Mouse (Mus musculus): ENCODE data around the gene Lzts2. TPM values are rescaled to one million over a fixed set of nuclear protein-coding genes. Genes with fewer than 3 reads are reported as not detected.

Lzts2 gene
- polyA plus RNA-seq (2015; fragmentation: Nextera tagmentation; extraction: Ambion mirVana) = 24.5 and 24.7 TPM in 2 replicates

DNA sequence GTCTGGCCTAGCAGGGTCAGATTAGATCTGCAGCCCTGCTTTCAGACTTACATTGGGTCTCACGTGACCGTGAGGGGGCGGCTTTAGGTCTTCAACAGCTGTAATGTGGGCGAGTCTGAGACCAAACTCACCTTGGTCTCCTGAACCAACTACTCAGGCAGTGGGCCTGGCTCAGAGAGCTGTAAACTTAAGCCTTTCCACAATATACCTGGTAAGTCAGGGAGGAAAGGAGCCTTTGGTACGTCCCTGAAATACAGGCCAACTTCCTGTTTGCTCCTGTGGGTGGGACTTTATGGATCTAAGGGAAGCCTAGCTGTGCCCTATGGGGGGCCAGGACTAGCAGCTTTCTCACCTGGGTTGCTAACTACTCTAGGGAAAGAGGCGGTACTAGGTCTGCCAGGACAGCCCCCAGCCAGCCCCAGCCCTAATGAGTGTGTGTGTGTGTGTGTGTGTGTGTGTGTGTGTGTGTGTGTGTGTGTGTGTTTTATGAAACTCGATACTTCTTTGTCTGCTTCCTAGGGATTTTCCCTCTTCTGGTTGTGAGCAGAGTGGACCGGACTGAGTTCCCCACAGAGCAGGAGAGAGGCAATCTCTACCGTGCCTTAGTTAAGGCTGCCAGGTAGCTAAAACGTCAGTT is at the start of gene Lzts2:
TSS of gene Lzts2 (plus strand) at position 80 of the 637 bp plus-strand sequence.
- 10% methylated on average over 10 of the region's 10 CpGs for WGBS
- ATAC-seq = no peak
- H3K36me3 ChIP-seq (ENCODE audit: poor library complexity, severe bottlenecking) = peaks cover 21% of the 10 kb centered on the region
- H3K4me3 ChIP-seq = peak within 1 kb of the TSS; percentile 72
- peaks cover 48% of the 10 kb centered on the region for H3K4me1 ChIP-seq
- peak within 1 kb of the TSS; percentile 88 for H3K4me2 ChIP-seq
- no peaks in the 10 kb centered on the region for H3K27me3 ChIP-seq
- no peaks in the 10 kb centered on the region for H3K9me3 ChIP-seq (replicated peaks)
- peak within 1 kb of the TSS; percentile 91 for H3K9ac ChIP-seq
- peak within 1 kb of the TSS; percentile 97 for H3K27ac ChIP-seq

DNA sequence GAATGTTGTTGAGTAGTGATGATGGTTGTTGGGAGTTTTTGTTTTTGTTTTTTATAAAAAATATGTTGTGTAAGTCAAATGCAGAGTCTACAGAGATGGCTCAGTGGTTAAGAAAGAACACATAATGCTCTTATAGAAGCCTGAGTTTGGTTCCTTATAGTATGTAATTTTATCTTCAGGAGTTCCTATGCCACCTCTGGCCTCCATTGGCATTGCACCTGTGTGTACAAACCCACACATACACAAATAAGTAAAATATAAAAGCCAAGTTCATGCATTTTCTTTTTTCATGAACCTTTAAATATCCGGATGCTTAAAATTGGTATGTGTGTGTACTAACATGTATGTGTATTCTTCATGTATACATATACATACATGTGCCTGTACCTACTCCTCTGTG is 48.2 kb upstream of the Lzts2 start:
- no peak for ATAC-seq
- WGBS = 100% methylated on average over 1 of the region's 1 CpGs
- Histone ChIP-seq H3K4me1 (no peaks in the 10 kb centered on the region), H3K4me3 (no peak overlapping the region), H3K27ac (no peak overlapping the region), H3K27me3 (no peaks in the 10 kb centered on the region), H3K9ac (no peak overlapping the region), H3K36me3 (ENCODE audit: poor library complexity, severe bottlenecking) (peaks cover 84% of the 10 kb centered on the region), H3K4me2 (no peak overlapping the region), H3K9me3 (replicated peaks) (no peaks in the 10 kb centered on the region)

DNA sequence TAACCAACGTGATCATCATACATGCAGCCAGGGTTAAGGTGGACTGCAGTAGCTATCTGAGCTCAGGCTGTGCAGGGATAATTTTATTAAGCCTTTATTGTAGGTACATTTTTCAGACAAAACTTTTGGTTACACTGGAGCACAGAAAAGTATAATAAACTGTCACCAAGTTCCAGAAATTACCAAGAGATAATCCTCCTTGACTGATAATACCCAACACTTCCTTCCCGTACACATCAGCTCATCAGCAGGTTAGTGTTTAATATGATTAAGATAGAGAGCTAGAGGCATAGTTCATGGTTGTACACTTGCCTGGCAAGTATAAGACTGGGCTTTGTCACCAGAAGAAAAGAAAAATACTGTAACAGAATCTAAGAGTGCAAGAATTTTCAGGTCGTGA is 45.9 kb upstream of the Lzts2 start:
- WGBS = 96% methylated on average over 3 of the region's 3 CpGs

GRCm38 (mm10) chr19:44976636-44977035 is 37.6 kb upstream of the Lzts2 start:
- H3K9me3 ChIP-seq (replicated peaks) = no peaks in the 10 kb centered on the region
- H3K4me3 ChIP-seq = no peak overlapping the region
- H3K4me2 ChIP-seq = no peak overlapping the region
- peaks cover 95% of the 10 kb centered on the region for H3K36me3 ChIP-seq (ENCODE audit: poor library complexity, severe bottlenecking)
- 91% methylated on average over 6 of the region's 6 CpGs for WGBS
- H3K27me3 ChIP-seq = no peaks in the 10 kb centered on the region
- no peaks in the 10 kb centered on the region for H3K4me1 ChIP-seq
- no peak for ATAC-seq
- H3K27ac ChIP-seq = no peak overlapping the region
- no peak overlapping the region for H3K9ac ChIP-seq

More for the DNA sequence above, 45.9 kb upstream of the Lzts2 start:
- Histone ChIP-seq H3K4me2 (no peak overlapping the region), H3K27ac (no peak overlapping the region), H3K9ac (no peak overlapping the region), H3K4me1 (no peaks in the 10 kb centered on the region), H3K27me3 (no peaks in the 10 kb centered on the region), H3K36me3 (ENCODE audit: poor library complexity, severe bottlenecking) (peaks cover 92% of the 10 kb centered on the region), H3K9me3 (replicated peaks) (no peaks in the 10 kb centered on the region), H3K4me3 (no peak overlapping the region)
- no peak for ATAC-seq

DNA sequence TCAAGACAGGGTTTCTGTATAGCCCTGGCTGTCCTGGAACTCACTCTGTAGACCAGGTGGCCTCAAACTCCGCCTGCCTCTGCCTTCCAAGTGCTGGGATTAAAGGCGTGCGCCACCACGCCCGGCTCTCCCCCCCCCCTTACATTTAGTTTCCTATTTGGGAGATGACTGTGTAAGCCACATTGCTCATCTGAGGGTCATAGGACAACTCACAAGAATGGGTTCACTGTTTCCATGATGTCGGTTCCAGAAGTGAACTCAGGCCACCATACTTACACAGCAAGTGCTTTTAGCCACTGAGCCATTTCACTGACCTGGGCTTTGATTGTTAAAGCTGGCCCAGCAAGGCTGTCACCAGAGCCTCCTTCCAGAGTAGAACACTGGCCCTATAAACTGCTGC is 37.1 kb upstream of the Lzts2 start:
- WGBS = 94% methylated on average over 6 of the region's 6 CpGs
- Histone ChIP-seq H3K4me3 (no peak overlapping the region), H3K4me1 (no peaks in the 10 kb centered on the region), H3K9ac (no peak overlapping the region), H3K27ac (no peak overlapping the region), H3K9me3 (replicated peaks) (no peaks in the 10 kb centered on the region), H3K4me2 (no peak overlapping the region), H3K36me3 (ENCODE audit: poor library complexity, severe bottlenecking) (peaks cover 95% of the 10 kb centered on the region), H3K27me3 (no peaks in the 10 kb centered on the region)
- no peak for ATAC-seq

DNA sequence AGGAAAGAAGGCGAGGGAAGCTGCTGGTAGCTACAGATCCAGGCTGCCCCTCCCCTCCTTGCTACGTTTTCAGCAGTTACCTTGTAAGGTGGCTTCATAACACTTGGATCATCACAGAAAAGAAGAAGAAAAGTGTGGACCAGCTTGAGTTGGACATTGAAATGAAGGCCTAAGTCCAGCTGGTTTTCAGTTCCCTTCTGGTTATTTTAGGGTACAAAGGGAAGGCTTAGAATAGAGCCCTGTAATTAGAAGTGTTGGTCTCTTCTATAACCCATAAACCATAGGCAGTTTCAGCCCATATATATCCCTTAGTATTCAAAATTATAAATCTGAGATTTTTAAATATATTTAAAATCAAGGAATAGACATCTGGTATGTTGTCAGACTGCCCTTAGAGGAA is 33.4 kb upstream of the Lzts2 start:
- Histone ChIP-seq H3K36me3 (ENCODE audit: poor library complexity, severe bottlenecking) (peaks cover 66% of the 10 kb centered on the region), H3K4me1 (no peaks in the 10 kb centered on the region), H3K9ac (no peak overlapping the region), H3K4me2 (no peak overlapping the region), H3K27ac (no peak overlapping the region), H3K27me3 (no peaks in the 10 kb centered on the region), H3K9me3 (replicated peaks) (no peaks in the 10 kb centered on the region), H3K4me3 (no peak overlapping the region)
- WGBS = 88% methylated on average over 2 of the region's 2 CpGs
- ATAC-seq = no peak

GRCm38 (mm10) chr19:44982477-44983115 is 31.6 kb upstream of the Lzts2 start:
- no peaks in the 10 kb centered on the region for H3K27me3 ChIP-seq
- WGBS = 86% methylated on average over 7 of the region's 7 CpGs
- no peaks in the 10 kb centered on the region for H3K9me3 ChIP-seq (replicated peaks)
- H3K4me1 ChIP-seq = no peaks in the 10 kb centered on the region
- no peak overlapping the region for H3K9ac ChIP-seq
- ATAC-seq = no peak
- no peak overlapping the region for H3K4me3 ChIP-seq
- H3K4me2 ChIP-seq = no peak overlapping the region
- H3K36me3 ChIP-seq (ENCODE audit: poor library complexity, severe bottlenecking) = peaks cover 48% of the 10 kb centered on the region
- H3K27ac ChIP-seq = no peak overlapping the region

- peaks cover 1% of the 10 kb centered on the region; the same call in 1 of the 2 replicates for H3K4me1 ChIP-seq
- no peaks in the 10 kb centered on the region for H3K27me3 ChIP-seq
- H3K27ac ChIP-seq = no peak overlapping the region
- ATAC-seq = no peak
- WGBS = 96% methylated on average over 6 of the region's 6 CpGs
- no peak overlapping the region for H3K4me3 ChIP-seq
- H3K4me2 ChIP-seq = no peak overlapping the region
- no peaks in the 10 kb centered on the region for H3K9me3 ChIP-seq (replicated peaks)
- no peak overlapping the region for H3K9ac ChIP-seq
- peaks cover 40% of the 10 kb centered on the region for H3K36me3 ChIP-seq (ENCODE audit: poor library complexity, severe bottlenecking)
Measured at GRCm38 (mm10) chr19:44983366-44983765, 30.8 kb upstream of the Lzts2 start.

- no peak overlapping the region for H3K27ac ChIP-seq
- no peak for ATAC-seq
- no peaks in the 10 kb centered on the region for H3K27me3 ChIP-seq
- H3K36me3 ChIP-seq (ENCODE audit: poor library complexity, severe bottlenecking) = peaks cover 30% of the 10 kb centered on the region
- no peaks in the 10 kb centered on the region for H3K9me3 ChIP-seq (replicated peaks)
- H3K4me3 ChIP-seq = no peak overlapping the region
- peaks cover 8% of the 10 kb centered on the region for H3K4me1 ChIP-seq
- 91% methylated on average over 4 of the region's 4 CpGs for WGBS
- H3K4me2 ChIP-seq = no peak overlapping the region
- H3K9ac ChIP-seq = no peak overlapping the region
Measured at GRCm38 (mm10) chr19:44984420-44984819, 29.8 kb upstream of the Lzts2 start.

- H3K9ac ChIP-seq = no peak overlapping the region
- H3K27ac ChIP-seq = no peak overlapping the region
- ATAC-seq = no peak
- no peaks in the 10 kb centered on the region for H3K9me3 ChIP-seq (replicated peaks)
- H3K36me3 ChIP-seq (ENCODE audit: poor library complexity, severe bottlenecking) = peaks cover 22% of the 10 kb centered on the region
- H3K4me3 ChIP-seq = no peak overlapping the region
- no peaks in the 10 kb centered on the region for H3K27me3 ChIP-seq
- no peak overlapping the region for H3K4me2 ChIP-seq
- peaks cover 17% of the 10 kb centered on the region for H3K4me1 ChIP-seq
- WGBS = 67% methylated on average over 5 of the region's 5 CpGs
Measured at GRCm38 (mm10) chr19:44985159-44985988, 28.8 kb upstream of the Lzts2 start.

DNA sequence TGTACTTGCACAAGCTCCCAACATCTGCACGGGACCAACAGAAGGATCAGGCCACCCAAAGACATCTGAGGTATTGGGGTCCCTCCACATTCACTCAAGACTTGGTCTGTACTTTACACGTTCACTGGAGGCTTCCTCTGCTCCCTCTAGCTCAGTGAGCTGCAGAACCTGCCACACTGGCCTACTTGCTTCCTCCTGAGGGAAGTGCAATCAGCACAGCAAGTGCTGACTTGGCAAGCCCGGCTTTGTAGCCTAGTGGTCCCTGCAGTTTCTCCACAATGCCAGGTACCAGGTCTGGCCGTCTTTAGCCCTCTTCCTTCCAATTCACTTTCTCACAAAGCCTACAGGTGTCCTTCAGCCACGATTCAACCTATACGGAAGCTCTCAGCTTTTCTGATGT is 27.2 kb upstream of the Lzts2 start:
- H3K27ac ChIP-seq = no peak overlapping the region
- 0 out of 2 replicates have a peak, but pooled peaks cover 8% of the 10 kb centered on the region for H3K36me3 ChIP-seq (ENCODE audit: poor library complexity, severe bottlenecking)
- no peak for ATAC-seq
- peaks cover 31% of the 10 kb centered on the region for H3K4me1 ChIP-seq
- no peaks in the 10 kb centered on the region for H3K9me3 ChIP-seq (replicated peaks)
- H3K4me2 ChIP-seq = no peak overlapping the region
- H3K9ac ChIP-seq = no peak overlapping the region
- H3K4me3 ChIP-seq = no peak overlapping the region
- no peaks in the 10 kb centered on the region for H3K27me3 ChIP-seq
- 67% methylated on average over 6 of the region's 6 CpGs for WGBS

- no peak overlapping the region for H3K4me2 ChIP-seq
- WGBS = 59% methylated on average over 6 of the region's 6 CpGs
- no peaks in the 10 kb centered on the region for H3K9me3 ChIP-seq (replicated peaks)
- H3K4me1 ChIP-seq = peaks cover 31% of the 10 kb centered on the region
- no peak overlapping the region for H3K9ac ChIP-seq
- ATAC-seq = peak; percentile 50; the same call in 1 of the 2 replicates
- H3K27ac ChIP-seq = no peak overlapping the region
- peaks cover 9% of the 10 kb centered on the region; the same call in 1 of the 2 replicates for H3K36me3 ChIP-seq (ENCODE audit: poor library complexity, severe bottlenecking)
- no peak overlapping the region for H3K4me3 ChIP-seq
- no peaks in the 10 kb centered on the region for H3K27me3 ChIP-seq
Measured at GRCm38 (mm10) chr19:44987851-44988250, 26.4 kb upstream of the Lzts2 start.
